Mouse (Mus musculus): ENCODE data around the gene Gas7. TPM values are rescaled to one million over a fixed set of nuclear protein-coding genes. Genes with fewer than 3 reads are reported as not detected.
A peak's percentile ranks its signal among the peaks of the same experiment; 100 is the strongest.

Gene Gas7
- total RNA-seq (2021) = 100 to 1,000 TPM; 429 to 466 TPM

GRCm38 (mm10) chr11:67454874-67455526 lies at the start of gene Gas7:
Gene Gas7, plus strand, starts transcription at chr11:67455437.
- DNase-seq (ENCODE audit: extremely low spot score in 1 of 2, low spot score in 1 of 2) = peak; percentile 26 to 33

- DNase-seq (ENCODE audit: extremely low spot score in 1 of 2, low spot score in 1 of 2) = no peak
Observed at GRCm38 (mm10) chr11:67414346-67414940, 40.8 kb upstream of the Gas7 start.

- DNase-seq (ENCODE audit: extremely low spot score in 1 of 2, low spot score in 1 of 2) = no peak
Observed at GRCm38 (mm10) chr11:67423575-67423974, 31.7 kb upstream of the Gas7 start.

GRCm38 (mm10) chr11:67428196-67428595 lies 27.0 kb upstream of the Gas7 start:
- DNase-seq (ENCODE audit: extremely low spot score in 1 of 2, low spot score in 1 of 2) = peak; percentile 26 to 65

GRCm38 (mm10) chr11:67429836-67430235 lies 25.4 kb upstream of the Gas7 start:
- DNase-seq (ENCODE audit: extremely low spot score in 1 of 2, low spot score in 1 of 2) = no peak

- no peak for DNase-seq (ENCODE audit: extremely low spot score in 1 of 2, low spot score in 1 of 2)
Observed at GRCm38 (mm10) chr11:67431116-67431645, 24.1 kb upstream of the Gas7 start.

- DNase-seq (ENCODE audit: extremely low spot score in 1 of 2, low spot score in 1 of 2) = peak in 1 of 2 experiments; percentile 9
Observed at GRCm38 (mm10) chr11:67431864-67432263, 23.4 kb upstream of the Gas7 start.

- DNase-seq (ENCODE audit: extremely low spot score in 1 of 2, low spot score in 1 of 2) = no peak
Observed at GRCm38 (mm10) chr11:67433763-67434162, 21.5 kb upstream of the Gas7 start.

- DNase-seq (ENCODE audit: extremely low spot score in 1 of 2, low spot score in 1 of 2) = no peak
Observed at GRCm38 (mm10) chr11:67438746-67439145, 16.5 kb upstream of the Gas7 start.

- no peak for DNase-seq (ENCODE audit: extremely low spot score in 1 of 2, low spot score in 1 of 2)
Observed at GRCm38 (mm10) chr11:67445058-67445825, 10.0 kb upstream of the Gas7 start.

GRCm38 (mm10) chr11:67451525-67451924 lies 3.7 kb upstream of the Gas7 start:
- no peak for DNase-seq (ENCODE audit: extremely low spot score in 1 of 2, low spot score in 1 of 2)

GRCm38 (mm10) chr11:67455527-67455981 lies 317 bp downstream of the Gas7 start:
- no peak for DNase-seq (ENCODE audit: extremely low spot score in 1 of 2, low spot score in 1 of 2)

GRCm38 (mm10) chr11:67456029-67456428 lies 792 bp downstream of the Gas7 start:
- DNase-seq (ENCODE audit: extremely low spot score in 1 of 2, low spot score in 1 of 2) = no peak

- no peak for DNase-seq (ENCODE audit: extremely low spot score in 1 of 2, low spot score in 1 of 2)
Observed at GRCm38 (mm10) chr11:67458171-67458570, 2.9 kb downstream of the Gas7 start.

- no peak for DNase-seq (ENCODE audit: extremely low spot score in 1 of 2, low spot score in 1 of 2)
Observed at GRCm38 (mm10) chr11:67467132-67467531, 11.9 kb downstream of the Gas7 start.

- DNase-seq (ENCODE audit: extremely low spot score in 1 of 2, low spot score in 1 of 2) = no peak
Observed at GRCm38 (mm10) chr11:67468846-67469245, 13.6 kb downstream of the Gas7 start.

- no peak for DNase-seq (ENCODE audit: extremely low spot score in 1 of 2, low spot score in 1 of 2)
Observed at GRCm38 (mm10) chr11:67474590-67474989, 19.4 kb downstream of the Gas7 start.

- DNase-seq (ENCODE audit: extremely low spot score in 1 of 2, low spot score in 1 of 2) = no peak
Observed at GRCm38 (mm10) chr11:67479534-67479933, 24.3 kb downstream of the Gas7 start.

GRCm38 (mm10) chr11:67480204-67480956 lies 25.1 kb downstream of the Gas7 start:
- DNase-seq (ENCODE audit: extremely low spot score in 1 of 2, low spot score in 1 of 2) = no peak

- no peak for DNase-seq (ENCODE audit: extremely low spot score in 1 of 2, low spot score in 1 of 2)
Observed at GRCm38 (mm10) chr11:67481691-67482090, 26.5 kb downstream of the Gas7 start.

Data from layer of hippocampus, postnatal 25 days (tissue).